Mouse (Mus musculus) kidney, embryonic 16.5 days (tissue): ENCODE results near the gene Avpi1. TPM values are rescaled to one million over a fixed set of nuclear protein-coding genes. Genes with fewer than 3 reads are reported as not detected.

Source experiments
- ATAC-seq: fragments of 200-750 bp; cut with Nextera tagmentation; 2 replicates; pipeline ENCODE4 v1.8.0; 2017; ENCODE audit warnings: moderate TSS enrichment; ENCODE audit not compliant: low FRiP score, low TSS enrichment
- H3K27ac ChIP-seq: fragments of 300-500 bp; sonication (generic); 2 replicates; pipeline ENCODE4 v1.5.1; 2014; ENCODE audit warnings: low read length
- H3K27me3 ChIP-seq: fragments of 300-500 bp; sonication (generic); 2 replicates; pipeline ENCODE4 v1.6.1; 2014; ENCODE audit warnings: low read length, control low read depth, mixed read lengths; ENCODE audit not compliant: insufficient read depth
- H3K36me3 ChIP-seq: fragments of 300-500 bp; sonication (generic); 2 replicates; pipeline ENCODE4 v1.6.1; 2014; ENCODE audit warnings: low read length, control low read depth, mixed read lengths; ENCODE audit not compliant: insufficient read depth
- H3K4me1 ChIP-seq: fragments of 300-500 bp; sonication (generic); 2 replicates; pipeline ENCODE4 v1.6.1; 2014; ENCODE audit warnings: low read length, control low read depth, mixed read lengths; ENCODE audit not compliant: insufficient read depth
- H3K4me2 ChIP-seq: fragments of 300-500 bp; sonication (generic); replicated peaks from 2 replicates; pipeline ENCODE4 v1.6.1; 2014; ENCODE audit warnings: low read depth, low read length
- H3K4me3 ChIP-seq: fragments of 300-500 bp; sonication (generic); 2 replicates; pipeline ENCODE4 v1.5.1; 2014; ENCODE audit warnings: mild to moderate bottlenecking, low read length
- H3K9ac ChIP-seq: fragments of 300-500 bp; sonication (generic); replicated peaks from 2 replicates; pipeline ENCODE4 v1.6.1; 2014; ENCODE audit warnings: low read length
- H3K9me3 ChIP-seq: fragments of 300-500 bp; sonication (generic); 2 replicates; pipeline ENCODE4 v1.6.1; 2016; ENCODE audit warnings: low read length, control low read depth
- WGBS: fragments of 180-500 bp; shearing (Covaris S2); extraction: QIAGEN DNeasy Blood & Tissue Kit; methylation state at CpG from one replicate; pipeline ENCODE4 v1.1.7; 2014; 5-methylcytosine and 5-hydroxymethylcytosine counted together
- polyA plus RNA-seq: library from polyadenylated mRNA; unstranded; fragments of >200 nt; fragmentation: Nextera tagmentation; extraction: Ambion mirVana; gene quantifications from 2 replicates; pipeline ENCODE4 v1.2.1, GENCODE M21; 2015

Gene Avpi1
- polyA plus RNA-seq, 1 experiment from 2014 or later: 30.7 TPM

- WGBS: 27% methylated on average over 5 of the region's 5 CpGs
- H3K27me3 ChIP-seq: no peaks in the 10 kb centered on the region
- H3K4me2 ChIP-seq: no peak overlapping the region
- 0 out of 2 replicates have a peak, but pooled peaks cover 1% of the 10 kb centered on the region for H3K4me1 ChIP-seq
- H3K4me3 ChIP-seq: no peak overlapping the region
- no peak overlapping the region for H3K27ac ChIP-seq
- H3K36me3 ChIP-seq: no peaks in the 10 kb centered on the region
- no peak for ATAC-seq
- no peaks in the 10 kb centered on the region for H3K9me3 ChIP-seq
- H3K9ac ChIP-seq: no peak overlapping the region
Measured at GRCm38 (mm10) chr19:42136126-42136525, 7.3 kb upstream of the Avpi1 start.

- no peak overlapping the region for H3K27ac ChIP-seq
- no peak overlapping the region for H3K4me3 ChIP-seq
- no peaks in the 10 kb centered on the region for H3K9me3 ChIP-seq
- ATAC-seq: no peak
- H3K9ac ChIP-seq: no peak overlapping the region
- no peak overlapping the region for H3K4me2 ChIP-seq
- no peaks in the 10 kb centered on the region for H3K36me3 ChIP-seq
- H3K4me1 ChIP-seq: 0 out of 2 replicates have a peak, but pooled peaks cover 2% of the 10 kb centered on the region
- no peaks in the 10 kb centered on the region for H3K27me3 ChIP-seq
Measured at GRCm38 (mm10) chr19:42135070-42135469, 6.2 kb upstream of the Avpi1 start.

DNA sequence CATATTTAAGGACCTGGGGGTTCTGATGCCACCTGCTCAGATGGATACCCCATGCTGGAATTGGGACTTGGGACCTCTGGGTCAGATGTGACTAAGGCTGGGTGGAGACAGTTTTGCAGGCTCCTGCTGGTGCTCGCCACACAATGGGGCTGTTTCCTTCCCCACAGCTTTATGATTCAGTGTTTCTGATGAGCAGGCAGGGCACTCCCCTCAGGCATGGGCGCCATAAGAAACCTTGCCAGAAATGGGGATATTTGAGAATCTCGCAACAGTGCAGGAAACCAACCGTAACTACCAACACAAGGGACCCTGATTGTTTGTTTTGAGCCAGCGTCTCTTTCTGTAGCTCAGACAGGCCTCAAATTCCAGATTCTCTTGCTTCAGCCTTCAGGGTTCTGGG is 2.2 kb upstream of the Avpi1 start:
- no peak for ATAC-seq
- no peak overlapping the region for H3K27ac ChIP-seq
- H3K27me3 ChIP-seq: no peaks in the 10 kb centered on the region

DNA sequence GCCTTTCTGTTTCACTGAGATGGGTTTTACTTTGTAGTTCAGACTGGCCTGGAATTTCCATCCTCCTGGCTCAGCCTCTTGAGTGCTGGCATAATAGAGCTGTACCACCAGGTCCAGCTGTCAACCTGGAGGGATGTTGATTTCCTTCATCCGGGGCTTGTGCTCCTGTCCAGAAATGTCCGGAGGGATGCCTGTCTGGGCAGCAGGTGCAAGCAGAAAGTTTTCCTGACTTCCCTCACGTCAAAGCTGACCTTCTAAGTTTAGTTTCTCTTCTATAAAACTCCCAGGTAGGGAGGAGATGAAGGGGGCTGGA is 1.4 kb upstream of the Avpi1 start:
- Histone ChIP-seq H3K4me3 (no peak overlapping the region), H3K36me3 (no peaks in the 10 kb centered on the region), H3K4me2 (no peak overlapping the region), H3K27ac (no peak overlapping the region), H3K9ac (no peak overlapping the region), H3K4me1 (peaks cover 17% of the 10 kb centered on the region), H3K27me3 (no peaks in the 10 kb centered on the region), H3K9me3 (no peaks in the 10 kb centered on the region)
- no peak for ATAC-seq
- WGBS: 70% methylated on average over 3 of the region's 3 CpGs

More for the DNA sequence above, 2.2 kb upstream of the Avpi1 start:
- no peak overlapping the region for H3K9ac ChIP-seq
- no peak overlapping the region for H3K4me2 ChIP-seq
- no peaks in the 10 kb centered on the region for H3K9me3 ChIP-seq
- H3K4me3 ChIP-seq: no peak overlapping the region
- peaks cover 17% of the 10 kb centered on the region for H3K4me1 ChIP-seq
- H3K36me3 ChIP-seq: no peaks in the 10 kb centered on the region
- WGBS: 36% methylated on average over 5 of the region's 5 CpGs

- Histone ChIP-seq H3K36me3 (0 out of 2 replicates have a peak, but pooled peaks cover 2% of the 10 kb centered on the region), H3K27me3 (no peaks in the 10 kb centered on the region), H3K4me2 (peak overlapping the region; percentile 97), H3K4me1 (peaks cover 17% of the 10 kb centered on the region), H3K9me3 (no peaks in the 10 kb centered on the region), H3K4me3 (peak overlapping the region; percentile 73), H3K27ac (peak overlapping the region; percentile 73), H3K9ac (peak overlapping the region; percentile 58)
- 31% methylated on average over 14 of the region's 14 CpGs for WGBS
- no peak for ATAC-seq
Measured at GRCm38 (mm10) chr19:42129509-42130293, 842 bp upstream of the Avpi1 start.

GRCm38 (mm10) chr19:42128052-42128740 is 663 bp downstream of the Avpi1 start:
- Histone ChIP-seq H3K9me3 (no peaks in the 10 kb centered on the region), H3K36me3 (peaks cover 12% of the 10 kb centered on the region), H3K4me3 (peak overlapping the region; percentile 73), H3K4me2 (peak overlapping the region; percentile 97), H3K27ac (peak overlapping the region; percentile 90), H3K9ac (peak overlapping the region; percentile 87), H3K4me1 (peaks cover 17% of the 10 kb centered on the region), H3K27me3 (no peaks in the 10 kb centered on the region)
- no peak; the same call in 1 of the 2 replicates for ATAC-seq
- 5% methylated on average over 23 of the region's 23 CpGs for WGBS

DNA sequence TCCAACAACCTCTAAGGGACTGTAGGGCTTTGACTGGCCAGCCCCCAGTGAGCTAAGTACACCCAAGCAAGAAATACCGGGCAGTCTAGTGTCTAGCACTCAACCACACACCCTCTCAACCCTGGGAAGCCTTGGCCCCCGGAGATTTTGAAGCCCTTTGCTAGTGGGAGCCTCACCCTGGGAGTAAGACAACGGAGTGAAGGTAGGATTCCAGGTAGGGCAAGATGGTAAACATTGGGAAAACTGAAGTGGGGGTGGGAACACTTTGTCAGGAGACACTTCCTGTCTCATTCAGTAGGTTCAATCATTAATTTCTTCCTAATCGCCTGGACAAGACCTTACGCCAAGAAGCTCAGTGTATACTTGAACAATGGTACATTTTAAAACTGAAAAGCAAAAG is 1.8 kb downstream of the Avpi1 start:
- WGBS: 85% methylated on average over 5 of the region's 5 CpGs
- ATAC-seq: no peak
- no peak overlapping the region for H3K9ac ChIP-seq
- H3K4me1 ChIP-seq: peaks cover 17% of the 10 kb centered on the region
- H3K4me3 ChIP-seq: no peak overlapping the region
- H3K9me3 ChIP-seq: no peaks in the 10 kb centered on the region
- H3K27ac ChIP-seq: no peak overlapping the region
- H3K4me2 ChIP-seq: no peak overlapping the region
- H3K27me3 ChIP-seq: no peaks in the 10 kb centered on the region
- H3K36me3 ChIP-seq: peaks cover 14% of the 10 kb centered on the region

- H3K36me3 ChIP-seq: peaks cover 19% of the 10 kb centered on the region
- H3K4me2 ChIP-seq: no peak overlapping the region
- H3K4me1 ChIP-seq: peaks cover 17% of the 10 kb centered on the region
- H3K9ac ChIP-seq: no peak overlapping the region
- no peak for ATAC-seq
- no peaks in the 10 kb centered on the region for H3K9me3 ChIP-seq
- H3K27ac ChIP-seq: no peak overlapping the region
- H3K4me3 ChIP-seq: no peak overlapping the region
- WGBS: 91% methylated on average over 6 of the region's 6 CpGs
- no peaks in the 10 kb centered on the region for H3K27me3 ChIP-seq
Measured at GRCm38 (mm10) chr19:42126219-42126605, 2.6 kb downstream of the Avpi1 start.

DNA sequence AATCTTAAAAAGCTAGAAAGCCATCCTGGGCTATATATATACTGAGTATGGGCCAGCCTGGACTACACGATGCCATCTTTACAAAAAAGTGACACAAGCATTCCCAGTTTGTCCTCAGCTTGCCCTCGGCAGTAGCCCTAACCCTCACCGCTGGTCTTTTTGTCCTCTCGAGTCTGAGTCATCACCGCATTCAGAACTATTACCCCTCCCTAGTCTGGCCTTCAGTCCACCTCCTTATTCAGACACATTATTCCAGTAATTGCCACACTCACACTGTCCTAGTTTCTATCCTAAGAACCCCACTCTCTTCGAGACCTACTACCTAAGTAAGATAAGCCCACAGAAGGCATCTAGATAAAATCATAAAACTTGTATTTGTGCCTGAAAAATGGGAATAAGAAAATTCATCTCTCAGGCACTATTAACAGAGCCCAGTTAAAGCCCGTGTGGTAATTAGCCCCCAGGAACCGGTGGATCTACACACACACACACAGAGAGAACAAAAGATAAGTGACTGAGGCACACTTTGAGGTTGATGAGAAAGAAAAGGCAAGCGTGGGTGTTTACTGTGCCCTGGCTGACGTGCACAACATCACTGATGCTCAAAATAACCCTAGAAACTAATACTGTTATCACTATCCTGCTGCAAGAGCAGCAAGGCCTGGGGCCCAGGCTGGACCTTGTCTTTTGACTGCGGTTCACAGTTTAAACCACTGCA is 3.2 kb downstream of the Avpi1 start:
- ATAC-seq: no peak

More for the DNA sequence above, 3.2 kb downstream of the Avpi1 start:
- Histone ChIP-seq H3K4me2 (no peak overlapping the region), H3K9ac (no peak overlapping the region), H3K27ac (no peak overlapping the region), H3K4me1 (peaks cover 15% of the 10 kb centered on the region), H3K27me3 (no peaks in the 10 kb centered on the region), H3K9me3 (no peaks in the 10 kb centered on the region), H3K36me3 (peaks cover 25% of the 10 kb centered on the region), H3K4me3 (no peak overlapping the region)
- 88% methylated on average over 11 of the region's 11 CpGs for WGBS
